Mouse (Mus musculus) adrenal gland, postnatal 10 days (tissue): ENCODE results near the gene Sox5. TPM values are rescaled to one million over a fixed set of nuclear protein-coding genes. Genes with fewer than 3 reads are reported as not detected.

Source experiments
- DNase-seq: peaks from one replicate; pipeline ENCODE4 v3.0.0; 2021; ENCODE audit warnings: mixed read lengths
- total RNA-seq, 2 experiments: library from RNA; stranded (reverse); gene quantifications; 2 replicates each; pipeline ENCODE4 v1.2.3; 2021

Sox5 gene
- total RNA-seq, 2 experiments from 2014 or later, result 11.9 to 20.4 TPM

GRCm38 (mm10) chr6:144579301-144579700 lies 202.5 kb downstream of the Sox5 start:
- no peak for DNase-seq

DNA sequence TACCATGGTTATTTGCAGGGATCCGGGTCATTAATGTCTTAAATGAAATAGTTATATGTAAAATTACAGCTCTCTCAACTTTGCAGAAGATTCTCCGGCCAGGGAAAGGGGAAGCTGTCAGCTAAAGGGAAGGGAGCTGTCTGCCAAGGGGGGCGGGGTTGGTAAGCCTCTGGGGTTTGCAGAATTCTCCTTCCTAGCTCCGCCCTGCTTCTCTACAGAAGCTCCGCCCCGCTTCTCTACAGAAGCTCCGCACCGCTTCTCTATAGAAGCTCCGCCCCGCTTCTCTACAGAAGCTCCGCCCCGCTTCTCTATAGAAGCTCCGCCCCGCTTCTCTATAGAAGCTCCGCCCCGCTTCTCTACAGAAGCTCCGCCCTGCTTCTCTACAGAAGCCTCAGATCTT lies 210.9 kb downstream of the Sox5 start:
- DNase-seq, result peak; percentile 9

- DNase-seq, result no peak
Measured at GRCm38 (mm10) chr6:144565827-144566226, 215.9 kb downstream of the Sox5 start.

DNA sequence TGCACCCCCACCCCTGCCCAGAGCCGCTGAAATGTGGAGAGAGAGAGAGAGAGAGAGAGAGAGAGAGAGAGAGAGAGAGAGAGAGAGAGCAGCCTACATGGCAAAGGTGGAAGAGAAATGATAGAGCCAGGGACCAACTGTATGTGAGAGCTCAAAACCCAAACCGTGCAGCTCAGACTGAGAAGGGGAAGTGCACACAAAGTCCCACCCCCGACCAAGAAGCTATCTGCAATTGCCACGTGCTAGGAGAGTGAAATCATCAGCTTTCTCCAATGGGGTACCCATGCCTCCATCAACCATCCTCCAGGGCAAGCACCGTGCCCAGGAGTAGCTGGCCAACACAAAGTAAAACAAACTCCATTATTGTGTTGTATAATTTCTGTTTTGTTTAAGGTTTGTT lies 220.1 kb downstream of the Sox5 start:
- no peak for DNase-seq

DNA sequence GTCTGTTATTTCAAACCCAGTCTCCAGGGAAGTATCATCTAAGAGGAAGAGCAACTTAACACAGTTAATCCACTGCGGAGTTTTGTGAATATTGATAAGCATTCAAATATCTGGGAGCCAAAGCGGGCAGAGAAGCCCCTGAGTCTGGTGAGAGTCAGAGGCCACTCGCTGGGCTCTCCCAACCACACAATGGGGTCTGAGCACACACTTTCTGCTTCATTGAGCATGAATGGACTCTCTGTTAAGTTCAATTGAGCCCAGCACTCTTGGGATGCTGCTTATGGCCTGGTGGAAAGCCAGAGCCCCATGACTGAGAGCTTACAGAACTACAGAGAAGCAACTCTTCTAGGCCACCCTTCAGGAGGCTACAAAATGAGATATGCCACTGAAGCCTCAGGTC lies 221.6 kb downstream of the Sox5 start:
- no peak for DNase-seq

GRCm38 (mm10) chr6:144553476-144553875 lies 228.3 kb downstream of the Sox5 start:
- no peak for DNase-seq

- DNase-seq, result no peak
Measured at GRCm38 (mm10) chr6:144548991-144549390, 232.8 kb downstream of the Sox5 start.

DNA sequence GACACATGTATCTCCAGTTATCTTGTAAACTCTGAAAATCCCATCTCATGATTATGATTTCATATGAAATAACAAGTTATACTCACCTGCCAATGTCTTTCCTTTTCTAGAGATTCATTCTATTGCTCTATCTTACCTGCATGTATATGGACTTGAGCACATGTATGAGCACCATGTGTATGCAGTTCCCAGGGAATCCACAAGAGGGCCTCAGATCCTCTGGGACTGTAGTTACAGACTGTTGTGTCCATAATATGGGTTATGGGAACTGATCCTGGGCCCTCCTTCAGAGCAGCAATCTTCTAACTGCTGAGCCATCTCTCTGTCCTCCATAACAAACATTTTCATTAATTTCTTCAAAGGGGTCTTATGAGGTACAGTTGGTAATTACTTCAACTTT lies 234.6 kb downstream of the Sox5 start:
- no peak for DNase-seq

- no peak for DNase-seq
Measured at GRCm38 (mm10) chr6:144545549-144545948, 236.2 kb downstream of the Sox5 start.

DNA sequence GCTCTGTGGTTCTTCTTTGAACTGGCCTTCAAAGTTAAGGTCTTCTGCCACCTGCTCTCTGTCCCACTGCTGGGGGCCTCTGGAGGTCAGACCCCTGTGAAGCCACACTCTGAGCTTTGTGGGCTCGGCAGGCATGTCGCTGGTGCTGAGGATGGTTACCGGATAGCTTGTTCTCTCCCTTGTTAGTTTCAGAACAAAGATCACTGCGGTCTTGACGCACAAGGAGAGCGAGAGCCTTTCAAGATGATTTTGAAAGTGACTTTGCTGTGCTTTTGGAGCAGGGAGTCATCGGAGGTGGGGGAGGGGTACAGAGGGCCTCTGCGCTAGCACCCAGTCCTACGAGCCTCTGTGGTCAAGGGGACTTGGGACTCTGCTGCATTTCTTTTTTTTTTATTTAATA lies 240.5 kb downstream of the Sox5 start:
- peak; percentile 2 for DNase-seq

DNA sequence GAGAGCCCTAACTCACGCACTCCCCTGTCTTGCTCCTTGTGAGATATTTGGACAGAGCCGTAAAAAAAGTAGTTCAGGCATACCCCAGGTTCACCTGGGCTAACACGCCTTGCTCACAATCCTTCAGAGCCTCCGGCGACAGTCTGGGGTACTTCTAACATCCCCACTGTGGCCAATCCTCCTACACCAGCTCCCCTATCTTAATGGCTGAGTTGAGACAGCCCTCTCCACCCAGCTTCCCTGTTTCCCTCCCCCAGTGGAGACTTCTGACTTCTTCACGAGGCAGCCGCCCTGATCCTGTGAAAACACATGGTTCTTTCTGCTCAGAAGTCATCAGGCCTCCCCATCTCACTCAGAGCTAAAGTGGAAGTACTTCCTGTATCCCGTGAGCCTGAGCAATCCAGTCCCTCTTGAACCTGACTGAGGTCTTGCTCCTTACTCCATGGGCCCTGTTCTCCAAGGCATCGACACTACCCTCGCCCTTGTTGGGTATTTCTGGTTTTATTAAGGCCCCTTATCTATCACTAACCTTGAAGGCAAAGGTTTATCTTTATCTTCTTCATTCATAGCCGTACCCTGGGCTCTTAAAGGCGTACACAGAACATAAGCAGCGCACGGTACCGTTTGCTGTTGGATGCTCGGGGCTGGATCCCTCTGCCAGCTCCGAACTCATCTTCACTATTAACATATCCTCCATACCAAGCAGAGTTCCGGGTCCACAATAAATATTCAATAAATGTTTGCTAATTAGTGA lies 242.2 kb downstream of the Sox5 start:
- no peak for DNase-seq

DNA sequence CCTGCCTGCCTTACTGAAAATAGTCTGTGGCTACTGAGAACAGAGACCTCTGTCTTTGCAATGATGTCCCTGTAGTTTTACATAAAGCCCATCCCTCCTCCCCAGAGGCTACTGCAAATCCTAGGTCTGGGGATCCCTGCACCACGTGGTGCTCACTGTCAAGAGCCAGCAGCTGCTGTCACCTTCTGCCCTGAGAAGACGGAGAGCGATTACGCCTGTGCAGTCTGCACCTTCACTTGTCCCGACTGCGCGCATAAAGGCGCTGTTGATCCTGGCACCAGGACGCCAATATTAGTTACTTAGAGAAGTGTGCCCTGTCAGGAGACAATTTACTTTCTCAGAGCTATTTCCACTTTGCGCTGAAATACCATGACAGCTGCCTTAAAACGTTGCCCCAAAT lies 258.3 kb downstream of the Sox5 start:
- DNase-seq, result no peak

DNA sequence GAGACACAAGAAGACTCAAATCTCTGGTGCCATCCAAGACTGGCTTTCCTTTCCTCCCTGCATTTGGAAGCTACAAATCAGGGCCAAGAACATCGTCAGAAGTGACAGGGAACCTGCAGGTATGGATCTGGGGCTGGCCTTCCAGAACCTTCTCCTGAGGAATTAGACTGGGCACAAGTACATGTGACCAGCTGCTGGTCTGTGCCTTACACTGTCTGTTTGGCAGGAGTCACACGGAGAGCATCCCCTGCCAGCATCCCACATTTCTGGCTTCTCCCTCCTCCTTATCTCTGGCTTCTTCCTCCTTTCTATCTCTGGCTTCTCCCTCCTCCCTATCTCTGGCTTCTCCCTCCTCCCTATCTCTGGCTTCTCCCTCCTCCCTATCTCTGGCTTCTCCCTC lies 263.0 kb downstream of the Sox5 start:
- no peak for DNase-seq

- DNase-seq, result no peak
Measured at GRCm38 (mm10) chr6:144515905-144516304, 265.9 kb downstream of the Sox5 start.

DNA sequence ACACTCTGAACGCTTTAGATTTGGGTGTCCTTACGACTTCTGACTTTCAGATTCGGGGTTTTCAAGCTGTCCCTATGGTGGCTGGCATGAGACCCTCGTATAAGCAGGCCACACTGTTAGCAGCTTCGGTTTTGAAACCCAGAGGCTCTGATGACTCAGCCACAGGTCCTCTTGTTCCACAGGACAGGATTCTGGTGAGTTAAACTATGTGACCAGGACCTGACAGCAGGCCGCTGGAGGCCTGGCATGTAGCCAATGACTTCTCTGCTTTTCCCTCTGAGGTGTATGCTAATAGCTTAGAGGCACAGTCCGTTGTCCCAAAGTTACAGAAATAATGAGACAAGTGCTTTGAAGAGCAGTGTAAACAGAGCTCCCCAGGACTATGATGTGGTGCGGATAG lies 268.0 kb downstream of the Sox5 start:
- DNase-seq, result peak; percentile 63

GRCm38 (mm10) chr6:144511925-144512324 lies 269.9 kb downstream of the Sox5 start:
- DNase-seq, result no peak

DNA sequence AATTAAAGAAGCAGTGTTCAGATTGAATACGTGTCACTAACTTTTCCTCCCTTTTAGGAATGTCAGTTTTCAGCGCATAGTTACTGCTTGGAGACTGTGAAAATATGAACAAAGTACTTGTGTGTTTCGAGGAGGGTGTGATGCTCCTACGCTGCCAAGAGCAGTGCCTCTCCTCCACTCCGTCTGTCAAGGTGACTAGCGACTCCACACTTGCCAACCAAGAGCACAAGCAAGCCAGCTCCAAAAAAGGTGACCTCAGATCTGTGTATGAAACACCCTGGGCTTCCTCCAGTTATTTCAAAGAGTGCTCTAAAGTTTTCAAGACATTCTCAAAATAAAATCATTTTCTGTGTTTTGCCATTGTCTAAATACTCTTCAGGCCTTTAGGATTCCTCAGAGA lies 271.6 kb downstream of the Sox5 start:
- DNase-seq, result no peak

GRCm38 (mm10) chr6:144504197-144504551 lies 277.6 kb downstream of the Sox5 start:
- DNase-seq, result no peak

GRCm38 (mm10) chr6:144503399-144504196 lies 278.2 kb downstream of the Sox5 start:
- no peak for DNase-seq

GRCm38 (mm10) chr6:144501439-144501838 lies 280.3 kb downstream of the Sox5 start:
- no peak for DNase-seq

GRCm38 (mm10) chr6:144498177-144498576 lies 283.6 kb downstream of the Sox5 start:
- DNase-seq, result no peak

GRCm38 (mm10) chr6:144491761-144492415 lies 289.9 kb downstream of the Sox5 start:
- no peak for DNase-seq

GRCm38 (mm10) chr6:144490896-144491295 lies 290.9 kb downstream of the Sox5 start:
- no peak for DNase-seq
